Mouse (Mus musculus) layer of hippocampus, adult 18-20 months (tissue): ENCODE data around the gene Cldnd2. TPM values are rescaled to one million over a fixed set of nuclear protein-coding genes. Genes with fewer than 3 reads are reported as not detected.

ENCODE experiments used
- DNase-seq, 2 experiments: peaks; one replicate each; pipeline ENCODE4 v3.0.0; 2022; ENCODE audit warnings: low spot score in 2 of 2
- microRNA-seq, 2 experiments: library from miRNA; unstranded; fragments of <30 nt; microRNA quantifications; one replicate each; pipeline ENCODE4 v1.2.0; 2021
- total RNA-seq, 2 experiments: library from RNA; stranded (reverse); gene quantifications; 2 replicates each; pipeline ENCODE4 v1.2.3; 2021

Gene Cldnd2
- total RNA-seq, 2 experiments from 2014 or later, result not detected

DNA sequence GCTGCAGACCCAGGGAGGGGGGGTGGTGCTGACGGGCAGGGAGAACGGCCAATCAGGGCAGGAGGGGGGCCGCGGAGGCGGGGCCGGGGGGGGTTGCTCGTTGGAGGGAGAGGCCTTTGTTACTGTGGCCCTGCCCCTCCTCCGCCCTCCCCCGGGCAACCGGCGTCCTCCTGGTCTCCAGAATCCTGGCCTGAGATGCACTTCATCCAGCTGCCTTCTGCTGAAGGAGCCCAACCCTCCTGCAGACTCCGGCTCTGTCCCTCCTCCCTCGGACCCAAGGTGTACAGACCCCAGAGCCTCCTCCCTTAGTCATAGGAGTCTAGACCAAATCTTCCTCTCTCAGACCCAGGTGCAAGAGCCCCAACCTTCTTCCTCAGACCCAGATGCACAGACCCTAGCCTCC is 49.6 kb downstream of the Cldnd2 start:
- DNase-seq, result peak; percentile 58 to 75

DNA sequence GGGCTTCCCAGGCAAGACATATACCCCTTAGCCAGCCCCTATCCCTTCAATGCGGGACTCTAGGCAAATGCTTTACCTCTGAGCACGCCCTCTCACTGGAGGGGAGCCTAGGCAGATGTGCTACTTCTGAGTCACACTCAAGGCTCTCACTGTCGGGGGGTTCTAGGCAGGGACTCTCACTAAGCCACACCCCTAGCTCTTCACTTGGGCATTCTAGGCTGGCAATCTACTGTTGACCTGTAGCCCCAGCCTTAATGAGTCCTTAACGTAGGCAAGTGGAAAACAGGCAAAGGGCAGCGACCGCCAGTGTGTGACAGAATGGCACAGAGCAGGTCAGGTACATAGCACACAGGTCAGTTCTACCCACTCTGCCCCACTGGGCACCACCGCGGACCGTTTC is 50.3 kb downstream of the Cldnd2 start:
- no peak for DNase-seq

Small RNA genes lying within 50 kb of the gene (microRNA-seq; reads per million reads assigned to microRNA genes)
- 0.20 to 0.49 reads per million in 2 experiments for gene Mir7051

Other genes with a start within 250 kb of the Cldnd2 start
- gene Zfp715, start 127.5 kb upstream of the Cldnd2 start, total RNA-seq, result 10 to 100 TPM; 20.9 to 22.5 TPM
- gene Siglecf, start 89.4 kb upstream of the Cldnd2 start, total RNA-seq, result 1 to 10 TPM; 1.1 to 1.3 TPM
- gene Siglecg, start 32.6 kb upstream of the Cldnd2 start, total RNA-seq, result not detected
- not detected for gene Lim2, start 13.1 kb upstream of the Cldnd2 start, total RNA-seq
- gene Nkg7, start 3.7 kb upstream of the Cldnd2 start, total RNA-seq, result not detected
- 10 to 100 TPM; 72.8 to 74.5 TPM for gene Etfb, start 3.3 kb downstream of the Cldnd2 start, total RNA-seq
- 1 to 10 TPM in 1 of 2 experiments, under 1 TPM in 1; 0.82 to 1.1 TPM for gene Gm45233, start 3.3 kb downstream of the Cldnd2 start, total RNA-seq
- 1 to 10 TPM; 2.6 to 2.7 TPM for gene Vsig10l, start 22.4 kb downstream of the Cldnd2 start, total RNA-seq
- gene Iglon5, start 49.3 kb downstream of the Cldnd2 start, total RNA-seq, result 10 to 100 TPM; 21.4 to 23.2 TPM
- gene 4931406B18Rik, start 65.2 kb downstream of the Cldnd2 start, total RNA-seq, result not detected
- 1 to 10 TPM; 2.9 to 4.6 TPM for gene Cd33, start 103.6 kb downstream of the Cldnd2 start, total RNA-seq
- 1 to 10 TPM; 5.5 to 6.9 TPM for gene Zfp658, start 121.5 kb downstream of the Cldnd2 start, total RNA-seq
- gene Zfp719, start 138.8 kb downstream of the Cldnd2 start, total RNA-seq, result 10 to 100 TPM; 18.5 to 19.1 TPM
- under 1 TPM in 1 of 2 experiments, not detected in 1; 0.15 TPM for gene Zfp819, start 166.4 kb downstream of the Cldnd2 start, total RNA-seq
- gene Ceacam18, start 193.9 kb downstream of the Cldnd2 start, total RNA-seq, result under 1 TPM in 1 of 2 experiments, not detected in 1; 0.15 TPM
- 1 to 10 TPM; 1.2 to 1.5 TPM for gene Siglece, start 219.4 kb downstream of the Cldnd2 start, total RNA-seq
- 10 to 100 TPM; 10.5 to 10.6 TPM for gene Ctu1, start 231.2 kb downstream of the Cldnd2 start, total RNA-seq
- not detected for gene Klk14, start 249.6 kb downstream of the Cldnd2 start, total RNA-seq